Mouse (Mus musculus) inflammation-experienced regulatory T-cells, adult 6 months (primary cell): Measurements from ENCODE around the gene Hoxd8. TPM values are rescaled to one million over a fixed set of nuclear protein-coding genes. Genes with fewer than 3 reads are reported as not detected.

Source experiments
- ATAC-seq: one replicate; pipeline ENCODE4 v1.8.0; 2017
- polyA plus RNA-seq, 3 experiments: library from polyadenylated mRNA; unstranded; fragments of 100-300 nt; shearing (Covaris generic); gene quantifications; one replicate each; pipeline ENCODE4 v1.2.1; 2017

Gene Hoxd8
- polyA plus RNA-seq, 3 experiments from 2014 or later, result not detected

GRCm38 (mm10) chr2:74686988-74687697 is 17.3 kb upstream of the Hoxd8 start:
- no peak for ATAC-seq

- no peak for ATAC-seq
Observed at GRCm38 (mm10) chr2:74687698-74688555, 16.5 kb upstream of the Hoxd8 start.

- ATAC-seq, result no peak
Observed at GRCm38 (mm10) chr2:74688795-74689573, 15.4 kb upstream of the Hoxd8 start.

DNA sequence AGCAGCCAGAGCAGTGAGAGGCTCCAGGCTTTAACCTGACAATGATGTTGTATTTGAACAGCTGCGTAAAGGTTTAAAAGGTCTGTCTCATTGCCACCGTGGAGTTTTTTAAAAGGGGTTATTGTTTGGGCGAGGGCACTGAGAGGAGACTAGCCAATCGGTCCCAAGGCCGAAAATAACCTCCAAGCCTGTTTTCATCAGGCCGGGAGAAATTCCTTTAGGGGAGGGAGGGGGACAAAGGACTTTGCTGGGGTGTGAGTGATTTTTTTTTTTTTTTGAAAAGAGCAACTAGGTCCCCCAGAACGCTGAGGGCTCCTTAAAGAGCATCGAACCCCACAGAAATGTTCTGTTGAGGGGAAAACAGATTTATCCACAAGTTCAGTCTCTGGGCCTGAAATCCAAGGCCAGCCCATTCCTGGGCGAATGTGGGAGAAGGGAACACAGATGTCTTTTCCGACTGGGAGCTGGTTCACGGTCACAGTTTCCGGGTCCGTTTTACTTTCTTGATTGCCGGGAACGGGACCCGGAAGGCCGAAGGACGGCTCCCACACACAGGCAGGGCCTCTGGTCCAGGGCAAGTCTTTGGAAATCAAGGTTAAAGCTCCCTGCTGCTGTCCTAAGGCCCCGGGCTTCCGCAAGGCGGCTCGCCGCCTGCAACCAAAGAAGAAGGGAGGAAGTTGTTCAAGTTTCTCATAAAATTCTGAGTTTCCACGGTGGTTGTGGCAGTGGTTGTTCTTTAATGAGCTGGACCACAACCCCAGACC is 14.7 kb upstream of the Hoxd8 start:
- ATAC-seq, result no peak

DNA sequence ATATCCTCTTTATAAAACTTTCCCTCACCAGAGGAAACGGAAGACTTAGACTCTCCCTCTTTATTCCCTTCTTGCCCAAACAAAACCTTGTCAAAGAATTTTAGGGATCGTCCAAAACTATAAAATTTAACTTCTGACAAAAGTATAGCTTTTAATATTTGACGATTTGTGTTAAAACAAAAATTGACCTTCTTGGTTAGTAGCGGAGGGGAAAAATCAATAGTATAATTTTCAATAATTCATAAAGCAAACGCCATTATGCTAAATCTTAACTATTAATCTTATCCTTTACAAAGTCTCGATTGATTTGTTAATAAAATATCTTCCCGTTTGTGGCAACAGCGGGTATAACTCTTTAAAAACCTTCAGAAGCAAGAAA is 14.1 kb upstream of the Hoxd8 start:
- ATAC-seq, result no peak

DNA sequence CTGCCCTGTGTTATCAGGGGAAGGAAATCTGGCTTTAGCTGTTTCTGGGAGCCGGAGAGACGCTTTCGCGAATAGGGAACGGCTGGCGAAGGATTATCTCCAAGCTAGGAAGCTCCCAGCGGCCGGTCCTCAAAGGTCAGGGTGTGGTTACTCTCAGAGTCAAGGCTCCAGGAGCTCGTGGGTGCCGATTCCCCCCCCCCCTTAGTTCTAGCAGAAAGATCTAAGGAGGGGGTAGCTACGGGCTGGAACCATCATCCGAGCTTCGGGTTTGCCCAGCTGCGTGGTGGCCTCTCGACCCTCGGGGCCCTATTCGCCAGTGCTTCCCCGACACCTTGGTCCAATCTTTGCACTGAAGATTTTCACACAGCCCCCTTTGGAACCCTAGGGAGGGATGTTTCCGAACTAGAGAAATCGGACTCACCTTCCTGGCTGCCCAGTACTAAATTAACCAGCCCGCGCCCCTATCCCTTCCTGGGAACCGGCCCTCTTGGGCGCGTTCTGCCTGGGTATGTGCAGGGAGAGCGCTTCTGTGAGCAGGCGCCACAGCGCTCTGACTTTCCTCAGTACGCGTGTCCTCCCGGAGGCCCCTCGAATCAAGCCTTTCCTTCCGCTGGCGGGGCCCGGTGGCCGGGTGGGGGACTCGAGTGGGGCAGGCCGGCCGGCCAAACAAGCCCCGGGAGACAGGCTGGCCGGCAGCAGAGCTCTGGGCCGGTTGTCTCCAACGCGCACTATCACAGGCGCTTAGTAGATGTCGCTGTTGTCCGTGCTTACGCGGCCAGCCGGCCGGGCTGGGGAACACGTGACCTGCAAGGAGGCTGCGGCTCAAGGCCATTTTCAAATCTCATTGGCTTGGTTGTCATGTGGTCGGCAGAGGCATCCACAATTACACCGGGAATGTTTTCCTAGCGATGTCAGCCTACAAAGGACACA is 13.1 kb upstream of the Hoxd8 start, which contains the start of gene Hoxd10:
Gene Hoxd10 (plus strand): TSS at position 903 of the 930 bp plus-strand sequence.
- no peak for ATAC-seq

GRCm38 (mm10) chr2:74691995-74692807 is 12.2 kb upstream of the Hoxd8 start:
- ATAC-seq, result no peak

- no peak for ATAC-seq
Observed at GRCm38 (mm10) chr2:74692808-74693431, 11.5 kb upstream of the Hoxd8 start.

DNA sequence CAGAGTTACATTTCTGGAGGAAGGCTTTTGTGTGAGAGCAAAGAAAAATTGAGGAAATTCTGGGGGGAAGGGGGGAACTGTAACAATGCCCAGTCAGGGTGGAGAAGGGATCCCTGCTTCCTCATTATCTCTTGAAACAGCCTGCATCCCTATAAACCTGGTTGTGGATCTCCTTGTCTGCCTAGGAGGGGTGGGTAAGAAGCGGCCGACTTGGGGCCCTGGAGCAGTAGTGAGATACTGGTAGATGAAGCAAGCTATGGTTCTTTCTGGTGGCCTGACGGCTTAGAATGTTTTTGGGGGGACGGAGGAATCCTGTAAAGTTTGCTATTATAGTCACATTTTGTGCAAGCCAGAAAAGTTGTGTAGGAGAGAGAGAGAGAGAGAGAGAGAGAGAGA is 11.0 kb upstream of the Hoxd8 start:
- no peak for ATAC-seq

- no peak for ATAC-seq
Observed at GRCm38 (mm10) chr2:74694066-74694465, 10.3 kb upstream of the Hoxd8 start.

DNA sequence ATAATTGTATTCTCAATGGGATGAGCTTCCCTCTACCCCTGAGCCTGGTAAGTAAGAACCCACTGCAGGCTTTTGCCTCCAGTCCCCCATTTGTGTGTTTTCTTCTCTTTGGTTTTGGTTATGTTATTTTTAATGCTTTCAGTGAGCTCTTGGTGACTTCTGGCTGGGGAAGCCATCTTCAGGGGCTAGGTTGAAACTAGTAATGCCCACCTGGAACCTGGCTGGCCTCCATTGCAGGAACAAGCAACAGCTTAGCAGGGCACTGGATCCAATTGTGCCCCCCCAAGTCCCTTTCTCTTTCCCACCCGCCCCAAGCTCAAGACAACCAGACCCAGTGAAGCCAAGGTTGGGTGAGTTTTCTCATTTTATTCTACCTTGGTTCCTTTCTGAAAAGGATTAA is 9.0 kb upstream of the Hoxd8 start:
- ATAC-seq, result no peak

- ATAC-seq, result no peak
Observed at GRCm38 (mm10) chr2:74695813-74696430, 8.5 kb upstream of the Hoxd8 start.

GRCm38 (mm10) chr2:74696442-74697335 is 7.7 kb upstream of the Hoxd8 start:
- no peak for ATAC-seq

DNA sequence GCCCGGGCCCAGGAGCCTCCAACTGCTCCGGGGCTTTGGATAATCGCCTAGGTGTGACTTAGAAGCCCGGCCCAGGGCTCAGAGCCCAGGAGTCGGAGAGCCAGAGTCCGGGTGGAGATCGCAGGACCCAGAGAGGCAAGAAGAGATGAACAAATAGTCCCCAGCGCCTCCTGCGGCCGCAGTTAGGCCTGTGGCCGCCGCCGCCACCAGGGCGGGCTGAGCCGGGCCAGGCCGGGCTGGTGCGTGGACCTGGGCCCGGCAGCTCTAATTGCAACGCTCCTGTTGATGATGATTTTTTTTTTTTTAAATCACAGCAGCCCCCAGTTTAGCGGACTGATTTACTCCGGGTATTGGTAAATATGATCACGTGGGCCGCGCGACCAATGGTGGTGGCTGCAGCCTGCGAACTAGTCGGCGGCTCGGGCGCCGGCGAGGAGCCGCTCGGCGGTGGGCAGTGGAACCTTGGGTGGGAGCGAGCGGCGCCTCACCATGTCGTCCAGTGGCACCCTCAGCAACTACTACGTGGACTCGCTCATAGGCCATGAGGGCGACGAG is 6.8 kb upstream of the Hoxd8 start, which contains the start of gene Hoxd9:
Gene Hoxd9 (plus strand): TSS at position 161 of the 555 bp plus-strand sequence.
- peak; percentile 46 for ATAC-seq

DNA sequence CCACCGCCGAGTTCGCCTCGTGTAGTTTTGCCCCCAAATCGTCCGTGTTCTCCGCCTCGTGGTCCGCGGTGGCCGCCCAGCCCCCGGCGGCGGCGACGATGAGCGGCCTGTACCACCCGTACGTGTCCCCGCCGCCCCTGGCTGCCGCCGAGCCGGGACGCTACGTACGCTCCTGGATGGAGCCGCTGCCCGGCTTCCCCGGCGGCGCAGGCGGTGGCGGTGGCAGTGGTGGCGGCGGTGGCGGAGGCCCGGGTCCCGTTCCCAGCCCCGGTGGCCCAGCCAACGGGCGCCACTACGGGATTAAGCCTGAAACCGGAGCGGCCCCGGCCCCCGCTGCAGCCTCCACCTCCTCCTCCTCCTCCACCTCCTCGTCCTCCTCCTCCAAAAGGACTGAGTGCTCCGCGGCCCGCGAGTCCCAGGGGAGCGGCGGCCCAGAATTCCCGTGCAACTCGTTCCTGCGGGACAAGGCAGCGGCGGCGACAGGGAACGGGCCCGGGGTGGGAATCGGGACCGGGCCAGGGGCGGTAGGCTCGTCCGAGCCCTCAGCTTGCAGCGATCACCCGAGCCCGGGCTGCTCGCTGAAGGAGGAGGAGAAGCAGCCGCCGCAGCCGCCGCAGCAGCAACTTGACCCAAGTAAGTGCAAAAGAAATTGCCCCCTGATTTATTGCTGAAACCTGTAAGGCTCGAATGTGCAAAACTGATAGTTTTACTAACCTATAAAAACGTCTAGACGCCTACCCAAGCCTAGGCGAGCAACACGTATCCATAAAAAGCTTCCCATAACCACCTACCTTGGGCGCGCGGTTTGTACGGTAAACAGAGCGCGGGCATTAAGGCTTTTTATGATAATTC is 6.0 kb upstream of the Hoxd8 start:
- no peak for ATAC-seq

DNA sequence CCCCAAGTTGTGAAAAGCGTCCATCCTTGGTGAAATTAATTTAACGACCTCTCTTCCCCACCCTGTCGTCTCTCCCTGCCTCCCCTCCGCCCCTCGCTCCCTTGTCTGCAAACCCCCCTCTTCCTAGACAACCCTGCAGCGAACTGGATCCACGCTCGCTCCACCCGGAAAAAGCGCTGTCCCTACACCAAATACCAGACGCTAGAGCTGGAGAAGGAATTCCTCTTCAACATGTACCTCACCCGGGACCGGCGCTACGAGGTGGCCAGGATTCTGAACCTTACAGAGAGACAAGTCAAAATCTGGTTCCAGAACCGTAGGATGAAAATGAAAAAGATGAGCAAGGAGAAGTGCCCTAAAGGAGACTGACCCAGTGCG is 5.4 kb upstream of the Hoxd8 start:
- no peak for ATAC-seq
